28 mouse cellular contexts compared by ENCODE assay signal in the genomic region with DNA sequence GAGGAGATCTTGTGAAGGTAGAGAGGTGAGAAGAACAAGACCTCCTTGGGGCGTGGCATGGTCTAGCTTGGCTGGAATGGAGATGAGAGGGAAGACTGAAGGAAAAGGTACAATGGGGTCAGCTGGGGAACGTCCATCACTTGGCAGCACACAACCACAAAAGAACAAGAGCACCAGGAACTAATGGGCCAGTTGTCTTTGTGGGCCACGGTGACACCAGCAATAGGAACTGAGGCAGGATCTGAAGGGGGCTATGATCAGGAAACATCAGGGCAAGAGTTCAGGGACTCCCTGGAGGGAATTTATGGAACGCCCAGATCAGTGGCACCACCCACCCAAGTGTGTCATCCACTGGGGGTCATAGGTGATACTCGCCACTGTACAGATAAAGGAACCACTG. TPM values are rescaled to one million over a fixed set of nuclear protein-coding genes. Genes with fewer than 3 reads are reported as not detected.
DNase-seq lines count a peak whose midpoint lies in the region; ATAC-seq and TF ChIP-seq lines count a peak whose summit lies in the region.
"Had no signal": no experiment of that assay in that cellular context is flagged by ENCODE, and none has a peak within 500 bp of the region (broad histone marks: within the 10 kb centered on the region; RNA-seq: fewer than 3 reads in every experiment).

No protein-coding gene starts in this region.

- H3K4me1 ChIP-seq in intestine, embryonic 16.5 days (ENCODE audit: control insufficient read depth, insufficient read depth, low read length): peaks cover 21% of the 10 kb centered on the region
- H3K4me1 ChIP-seq in intestine, embryonic 15.5 days (replicated peaks): peaks cover 15% of the 10 kb centered on the region
- peaks cover 18 to 42% of the 10 kb centered on the region in 2 experiments for H3K4me1 ChIP-seq in CH12.LX (ENCODE audit: control insufficient read depth in 1 of 2, insufficient read depth in 2 of 2)
- peaks cover 35% of the 10 kb centered on the region for H3K4me1 ChIP-seq in small intestine, adult 2 months (ENCODE audit: control insufficient read depth, insufficient read depth, insufficient read length, low read length)

- no peak overlapping the region for H3K4me2 ChIP-seq in intestine, embryonic 16.5 days (ENCODE audit: low read depth, low read length)
- H3K4me2 ChIP-seq in intestine, embryonic 15.5 days (replicated peaks): no peak overlapping the region
- peak overlapping the region; percentile 78 for H3K4me2 ChIP-seq in CH12.LX (ENCODE audit: insufficient read depth, low read depth, poor library complexity, severe bottlenecking)
- H3K4me2 ChIP-seq: embryonic facial prominence, embryonic 13.5 days; forebrain, embryonic 12.5 days; forebrain, embryonic 15.5 days; heart, embryonic 12.5 days; heart, embryonic 15.5 days; hindbrain, embryonic 12.5 days; hindbrain, embryonic 15.5 days had no signal

- ATAC-seq in intestine, embryonic 16.5 days: no peak
- ATAC-seq in intestine, embryonic 15.5 days: no peak
- ATAC-seq in activated CD4-positive, CD25-positive, alpha-beta regulatory T cell, adult 4 months: no peak
- ATAC-seq: forebrain, embryonic 15.5 days had no signal

- H3K36me3 ChIP-seq in intestine, embryonic 16.5 days (ENCODE audit: control insufficient read depth, insufficient read depth, low read length): no peaks in the 10 kb centered on the region
- H3K36me3 ChIP-seq in intestine, embryonic 15.5 days: no peaks in the 10 kb centered on the region
- H3K36me3 ChIP-seq in CH12.LX (replicated peaks in 1 of 2; ENCODE audit: control insufficient read depth in 1 of 2, insufficient read depth in 1 of 2, low read length in 1 of 2): no peaks in the 10 kb centered on the region
- no peaks in the 10 kb centered on the region for H3K36me3 ChIP-seq in small intestine, adult 2 months (ENCODE audit: control insufficient read depth, insufficient read depth, low read length)
- H3K36me3 ChIP-seq: embryonic facial prominence, embryonic 10.5 days; embryonic facial prominence, embryonic 13.5 days; forebrain, embryonic 12.5 days; forebrain, embryonic 15.5 days; G1E; heart, embryonic 12.5 days; heart, embryonic 15.5 days; hindbrain, embryonic 12.5 days; hindbrain, embryonic 15.5 days had no signal

- H3K27me3 ChIP-seq in intestine, embryonic 16.5 days (replicated peaks; ENCODE audit: control insufficient read depth, insufficient read depth, low read length): no peaks in the 10 kb centered on the region
- no peaks in the 10 kb centered on the region for H3K27me3 ChIP-seq in intestine, embryonic 15.5 days (replicated peaks)
- H3K27me3 ChIP-seq in CH12.LX (replicated peaks): no peaks in the 10 kb centered on the region
- H3K27me3 ChIP-seq in small intestine, adult 2 months (ENCODE audit: control insufficient read depth, insufficient read depth, low read length): no peaks in the 10 kb centered on the region
- H3K27me3 ChIP-seq: embryonic facial prominence, embryonic 13.5 days; forebrain, embryonic 12.5 days; forebrain, embryonic 15.5 days; heart, embryonic 12.5 days; heart, embryonic 15.5 days; hindbrain, embryonic 12.5 days; hindbrain, embryonic 15.5 days had no signal

- no peak for TF ChIP-seq RAD21 in CH12.LX (IDR thresholded peaks at IDR 0.05; ENCODE audit: low read depth, low read length)

- dilution Hi-C loops in CH12.LX (cut with MboI; ENCODE audit: extremely low pct_ligation_motif_present, extremely low pct_unique_long_range_greater_than_20kb, low sequenced_read_pairs): no loop called here

- TF ChIP-seq CTCF in CH12.LX (conservative IDR thresholded peaks at IDR 0.05 in 1 of 2, IDR thresholded peaks at IDR 0.05 in 1 of 2; ENCODE audit: low read depth in 2 of 2, low read length in 2 of 2): no peak
- no peak for TF ChIP-seq CTCF in small intestine, adult 2 months (IDR thresholded peaks at IDR 0.05; ENCODE audit: extremely low read depth, insufficient read length, insufficient replicate concordance, low read depth, low read length)

- 71% methylated on average over 5 of the region's 5 CpGs for WGBS in intestine, embryonic 16.5 days
- 73% methylated on average over 5 of the region's 5 CpGs for WGBS in intestine, embryonic 15.5 days
- 78% methylated on average over 5 of the region's 5 CpGs for WGBS in small intestine, adult 2 months

- in situ Hi-C loops in CH12.LX (cut with MboI; ENCODE audit: low pct_ligation_motif_present, low pct_unique_long_range_greater_than_20kb, low sequenced_read_pairs): no loop called here

- TF ChIP-seq EP300 in CH12.LX (IDR thresholded peaks at IDR 0.05; ENCODE audit: low read length): no peak

- H3K27ac ChIP-seq in intestine, embryonic 16.5 days (ENCODE audit: low read length): peak overlapping the region; percentile 34; the same call in 1 of the 2 replicates
- no peak overlapping the region for H3K27ac ChIP-seq in intestine, embryonic 15.5 days
- peak overlapping the region; percentile 51 for H3K27ac ChIP-seq in CH12.LX (ENCODE audit: insufficient read depth, low read depth)
- peak overlapping the region; percentile 84 for H3K27ac ChIP-seq in small intestine, adult 2 months (ENCODE audit: insufficient read depth, low read depth, low read length)
- H3K27ac ChIP-seq: embryonic facial prominence, embryonic 10.5 days; embryonic facial prominence, embryonic 13.5 days; forebrain, embryonic 12.5 days; forebrain, embryonic 15.5 days; heart, embryonic 15.5 days; hindbrain, embryonic 12.5 days; hindbrain, embryonic 15.5 days had no signal

- H3K9me3 ChIP-seq in intestine, embryonic 16.5 days (ENCODE audit: control insufficient read depth, low read length): no peaks in the 10 kb centered on the region
- no peaks in the 10 kb centered on the region for H3K9me3 ChIP-seq in intestine, embryonic 15.5 days
- H3K9me3 ChIP-seq in CH12.LX (replicated peaks; ENCODE audit: low read length): no peaks in the 10 kb centered on the region
- H3K9me3 ChIP-seq: embryonic facial prominence, embryonic 10.5 days; embryonic facial prominence, embryonic 13.5 days; forebrain, embryonic 12.5 days; forebrain, embryonic 15.5 days; G1E; heart, embryonic 12.5 days; heart, embryonic 15.5 days; hindbrain, embryonic 12.5 days; hindbrain, embryonic 15.5 days had no signal

- no peak overlapping the region for H3K9ac ChIP-seq in intestine, embryonic 16.5 days (ENCODE audit: low read depth, low read length)
- H3K9ac ChIP-seq in intestine, embryonic 15.5 days: no peak overlapping the region
- H3K9ac ChIP-seq in CH12.LX (ENCODE audit: insufficient read depth, low read depth): peak overlapping the region; percentile 7; the same call in 1 of the 2 replicates
- H3K9ac ChIP-seq: embryonic facial prominence, embryonic 13.5 days; forebrain, embryonic 12.5 days; forebrain, embryonic 15.5 days; heart, embryonic 12.5 days; heart, embryonic 15.5 days; hindbrain, embryonic 12.5 days; hindbrain, embryonic 15.5 days had no signal

- peak; percentile 49 for DNase-seq in B cell, adult 2 months
- no peak for DNase-seq in CH12.LX (ENCODE audit: extremely low read depth)
- DNase-seq in natural killer cell, adult 2 months (ENCODE audit: low spot score in 2 of 2): no peak
- DNase-seq in T-cell, adult 2 months (ENCODE audit: low spot score): no peak
- DNase-seq: adrenal gland, postnatal 10 days; adrenal gland, postnatal 36 days; cerebellum, adult 11-12 months; cerebellum, adult 8-10 months; cerebellum, postnatal 10 days; cerebellum, postnatal 36 days; embryo, embryonic 11 days; gastrocnemius, postnatal 25 days; heart, postnatal 10 days; heart, postnatal 4 days had no signal

- H3K4me3 ChIP-seq in intestine, embryonic 16.5 days (ENCODE audit: low read length): no peak overlapping the region
- H3K4me3 ChIP-seq in intestine, embryonic 15.5 days (replicated peaks): no peak overlapping the region
- peak overlapping the region in 2 of 3 experiments; percentile 20 to 32 for H3K4me3 ChIP-seq in CH12.LX (replicated peaks in 1 of 3; ENCODE audit: low read depth in 2 of 3, low read length in 2 of 3, poor library complexity in 1 of 3)
- H3K4me3 ChIP-seq in small intestine, adult 2 months (ENCODE audit: low read depth, low read length): no peak overlapping the region
- H3K4me3 ChIP-seq: embryonic facial prominence, embryonic 10.5 days; embryonic facial prominence, embryonic 13.5 days; erythroblast, embryonic 14.5 days; forebrain, embryonic 12.5 days; forebrain, embryonic 15.5 days; heart, embryonic 12.5 days; heart, embryonic 15.5 days; hindbrain, embryonic 12.5 days; hindbrain, embryonic 15.5 days had no signal

- no peaks in the 10 kb centered on the region for H3K79me2 ChIP-seq in CH12.LX (replicated peaks; ENCODE audit: control insufficient read depth, extremely low read depth, insufficient read depth, poor library complexity, severe bottlenecking)

- no peak for TF ChIP-seq POLR2A in CH12.LX (IDR thresholded peaks at IDR 0.05; ENCODE audit: low read depth, low read length)
- TF ChIP-seq POLR2A in small intestine, adult 2 months (IDR thresholded peaks at IDR 0.05; ENCODE audit: low read depth, low read length): no peak

TF ChIP-seq in CH12.LX, 34 proteins besides CTCF, POLR2A, EP300 and RAD21 (continues in another document):
- TF ChIP-seq CHD1 (IDR thresholded peaks at IDR 0.05; ENCODE audit: low read depth, low read length): no peak
- TF ChIP-seq USF1 (IDR thresholded peaks at IDR 0.05; ENCODE audit: low read depth, low read length): no peak
- TF ChIP-seq MYC (IDR thresholded peaks at IDR 0.05; ENCODE audit: low read depth, low read length): no peak
- TF ChIP-seq PAX5 (IDR thresholded peaks at IDR 0.05; ENCODE audit: low read length): no peak
- no peak for TF ChIP-seq NRF1 (IDR thresholded peaks at IDR 0.05; ENCODE audit: low read depth, low read length)
- no peak for TF ChIP-seq GABPA (IDR thresholded peaks at IDR 0.05; ENCODE audit: insufficient replicate concordance, low read depth, low read length)
- TF ChIP-seq NELFE (IDR thresholded peaks at IDR 0.05; ENCODE audit: low read depth, low read length): no peak
- TF ChIP-seq UBTF (IDR thresholded peaks at IDR 0.05; ENCODE audit: low read depth, low read length): no peak
- no peak for TF ChIP-seq MAFK (IDR thresholded peaks at IDR 0.05; ENCODE audit: insufficient replicate concordance, low read length)
- TF ChIP-seq E2F4 (IDR thresholded peaks at IDR 0.05; ENCODE audit: insufficient replicate concordance, low read depth, low read length): no peak
- no peak for TF ChIP-seq SMC3 (IDR thresholded peaks at IDR 0.05; ENCODE audit: low read depth, low read length)
- no peak for TF ChIP-seq IRF4 (IDR thresholded peaks at IDR 0.05; ENCODE audit: low read depth, low read length)
- no peak for TF ChIP-seq ZMIZ1 (IDR thresholded peaks at IDR 0.05; ENCODE audit: low read depth, low read length)

RNA-seq across cellular contexts. Expression of a gene that starts 34.2 kb away (rescaled TPM):
- 281 and 319 TPM in 2 replicates for polyA plus RNA-seq in intestine, embryonic 16.5 days (2015; fragmentation: Nextera tagmentation; extraction: Ambion mirVana)
- polyA plus RNA-seq in intestine, embryonic 15.5 days (2015; fragmentation: Nextera tagmentation; extraction: Ambion mirVana): 232 and 235 TPM in 2 replicates
- total RNA-seq in CH12.LX (2012; rRNA removed) (107 and 115 TPM in 2 replicates), CH12.LX (2014; rRNA removed) (123 and 139 TPM in 2 replicates)
- 207 and 290 TPM in 2 replicates for polyA plus RNA-seq in CH12.LX (2012; ENCODE audit: insufficient read length, low read depth)
- polyA plus RNA-seq in small intestine, adult 2 months (2012; rRNA removed): 95.0 and 368 TPM in 2 replicates
- polyA plus RNA-seq in activated CD4-positive, CD25-positive, alpha-beta regulatory T cell, adult 4 months (2017; shearing (Covaris generic)): 100 to 1,000 TPM; 112 to 143 TPM

Comparison
In these comparisons a context has a peak if more than half of its experiments do, and no peak if none do; other contexts are left out.
1. H3K4me3 ChIP-seq: peak in CH12.LX (2 of 3); none in intestine, embryonic 16.5 days (single experiment), intestine, embryonic 15.5 days (single experiment) and small intestine, adult 2 months (single experiment).
2. DNase-seq: peak in B cell, adult 2 months (2 of 2); none in CH12.LX (single experiment), natural killer cell, adult 2 months (0 of 2) and T-cell, adult 2 months (single experiment).